Mouse (Mus musculus) forebrain, embryonic 11.5 days (tissue): ENCODE measurements around the gene Tlcd2. TPM values are rescaled to one million over a fixed set of nuclear protein-coding genes. Genes with fewer than 3 reads are reported as not detected.

Source experiments
- ATAC-seq: fragments of 200-750 bp; cut with Nextera tagmentation; replicated peaks from 2 replicates; pipeline ENCODE4 v1.8.0; 2017; ENCODE audit warnings: moderate TSS enrichment; ENCODE audit not compliant: low FRiP score
- DNase-seq: peaks from one replicate; pipeline ENCODE4 v3.0.0-alpha.2; 2017; ENCODE audit warnings: low spot score
- H3K27ac ChIP-seq: fragments of 300-500 bp; sonication (generic); 2 replicates; pipeline ENCODE4 v1.5.1; 2014; ENCODE audit warnings: low read depth, low read length
- H3K27me3 ChIP-seq: fragments of 300-500 bp; sonication (generic); 2 replicates; pipeline ENCODE4 v1.6.1; 2014; ENCODE audit warnings: mild to moderate bottlenecking, low read length, mixed read lengths; ENCODE audit not compliant: control insufficient read depth, insufficient read depth
- H3K36me3 ChIP-seq: fragments of 300-500 bp; sonication (generic); 2 replicates; pipeline ENCODE4 v1.6.1; 2014; ENCODE audit warnings: mild to moderate bottlenecking, low read length, moderate library complexity, mixed read lengths; ENCODE audit not compliant: control insufficient read depth, insufficient read depth
- H3K4me1 ChIP-seq: fragments of 300-500 bp; sonication (generic); replicated peaks from 2 replicates; pipeline ENCODE4 v1.6.1; 2014; ENCODE audit warnings: low read length, mixed read lengths; ENCODE audit not compliant: control insufficient read depth, insufficient read depth
- H3K4me2 ChIP-seq: fragments of 300-500 bp; sonication (generic); 2 replicates; pipeline ENCODE4 v1.6.1; 2014; ENCODE audit warnings: low read depth, mild to moderate bottlenecking, low read length, moderate library complexity, mixed read lengths; ENCODE audit not compliant: severe bottlenecking
- H3K4me3 ChIP-seq: fragments of 300-500 bp; sonication (generic); 2 replicates; pipeline ENCODE4 v1.5.1; 2014; ENCODE audit warnings: low read depth, low read length
- H3K9ac ChIP-seq: fragments of 300-500 bp; sonication (generic); 2 replicates; pipeline ENCODE4 v1.6.1; 2014; ENCODE audit warnings: low read length
- H3K9me3 ChIP-seq: fragments of 300-500 bp; sonication (generic); 2 replicates; pipeline ENCODE4 v1.6.1; 2016; ENCODE audit warnings: low read length, mixed read lengths; ENCODE audit not compliant: control insufficient read depth
- WGBS: fragments of 180-500 bp; shearing (Covaris S2); extraction: QIAGEN DNeasy Blood & Tissue Kit; methylation state at CpG from one replicate; pipeline ENCODE4 v1.1.7; 2014; 5-methylcytosine and 5-hydroxymethylcytosine counted together
- polyA plus RNA-seq: library from polyadenylated mRNA; unstranded; fragments of >200 nt; fragmentation: Nextera tagmentation; extraction: Ambion mirVana; gene quantifications from 2 replicates; pipeline ENCODE4 v1.2.1, GENCODE M21; 2014

The Tlcd2 gene
- polyA plus RNA-seq, 1 experiment from 2014 or later, result 9.5 TPM

- DNase-seq (no peak), ATAC-seq (no peak)
- H3K4me2 ChIP-seq, result no peak overlapping the region
- no peaks in the 10 kb centered on the region for H3K27me3 ChIP-seq
- H3K27ac ChIP-seq, result no peak overlapping the region
- no peaks in the 10 kb centered on the region for H3K9me3 ChIP-seq
- H3K4me3 ChIP-seq, result no peak overlapping the region
- 97% methylated on average over 9 of the region's 9 CpGs for WGBS
- H3K9ac ChIP-seq, result no peak overlapping the region
- no peaks in the 10 kb centered on the region for H3K36me3 ChIP-seq
- H3K4me1 ChIP-seq, result no peaks in the 10 kb centered on the region; the same call in 1 of the 2 replicates
Observed at GRCm38 (mm10) chr11:75424033-75424432, 37.5 kb upstream of the Tlcd2 start.

GRCm38 (mm10) chr11:75424459-75424858 lies 37.1 kb upstream of the Tlcd2 start:
- H3K4me2 ChIP-seq, result no peak overlapping the region
- 93% methylated on average over 3 of the region's 3 CpGs for WGBS
- no peak for ATAC-seq
- no peak overlapping the region for H3K4me3 ChIP-seq
- H3K27me3 ChIP-seq, result no peaks in the 10 kb centered on the region
- no peak overlapping the region for H3K9ac ChIP-seq
- H3K27ac ChIP-seq, result no peak overlapping the region
- H3K36me3 ChIP-seq, result no peaks in the 10 kb centered on the region
- H3K9me3 ChIP-seq, result no peaks in the 10 kb centered on the region
- DNase-seq, result no peak
- H3K4me1 ChIP-seq, result no peaks in the 10 kb centered on the region; the same call in 1 of the 2 replicates

- DNase-seq, result no peak
- Histone ChIP-seq H3K9me3 (peaks cover 1% of the 10 kb centered on the region; the same call in 1 of the 2 replicates), H3K4me1 (no peaks in the 10 kb centered on the region), H3K27ac (no peak overlapping the region), H3K27me3 (no peaks in the 10 kb centered on the region), H3K36me3 (no peaks in the 10 kb centered on the region), H3K4me3 (no peak overlapping the region), H3K4me2 (no peak overlapping the region), H3K9ac (no peak overlapping the region)
- ATAC-seq, result no peak
- 88% methylated on average over 9 of the region's 9 CpGs for WGBS
Observed at GRCm38 (mm10) chr11:75429019-75429705, 32.4 kb upstream of the Tlcd2 start.

- 90% methylated on average over 11 of the region's 11 CpGs for WGBS
- no peak for DNase-seq
Observed at GRCm38 (mm10) chr11:75431307-75431706, 30.2 kb upstream of the Tlcd2 start.

GRCm38 (mm10) chr11:75434138-75434537 lies 27.4 kb upstream of the Tlcd2 start:
- Histone ChIP-seq H3K36me3 (no peaks in the 10 kb centered on the region), H3K4me3 (no peak overlapping the region), H3K9me3 (peaks cover 4% of the 10 kb centered on the region; the same call in 1 of the 2 replicates), H3K4me2 (no peak overlapping the region), H3K27ac (no peak overlapping the region), H3K27me3 (no peaks in the 10 kb centered on the region), H3K4me1 (no peaks in the 10 kb centered on the region), H3K9ac (no peak overlapping the region)
- DNase-seq, result no peak
- WGBS, result 86% methylated on average over 5 of the region's 5 CpGs
- no peak for ATAC-seq

More at GRCm38 (mm10) chr11:75431307-75431706, 30.2 kb upstream of the Tlcd2 start:
- Histone ChIP-seq H3K27ac (no peak overlapping the region), H3K9ac (no peak overlapping the region), H3K27me3 (no peaks in the 10 kb centered on the region), H3K4me1 (no peaks in the 10 kb centered on the region), H3K36me3 (no peaks in the 10 kb centered on the region), H3K4me2 (no peak overlapping the region), H3K4me3 (no peak overlapping the region), H3K9me3 (peaks cover 4% of the 10 kb centered on the region; the same call in 1 of the 2 replicates)
- ATAC-seq, result no peak

GRCm38 (mm10) chr11:75438194-75438593 lies 23.3 kb upstream of the Tlcd2 start:
- DNase-seq (no peak), ATAC-seq (no peak)
- Histone ChIP-seq H3K4me3 (no peak overlapping the region), H3K27ac (no peak overlapping the region), H3K9ac (no peak overlapping the region), H3K4me1 (no peaks in the 10 kb centered on the region), H3K9me3 (peaks cover 4% of the 10 kb centered on the region; the same call in 1 of the 2 replicates), H3K36me3 (no peaks in the 10 kb centered on the region), H3K27me3 (no peaks in the 10 kb centered on the region), H3K4me2 (no peak overlapping the region)
- 88% methylated on average over 13 of the region's 13 CpGs for WGBS

- ATAC-seq, result no peak
- H3K9ac ChIP-seq, result no peak overlapping the region
- no peaks in the 10 kb centered on the region for H3K36me3 ChIP-seq
- H3K4me2 ChIP-seq, result no peak overlapping the region
- peaks cover 2% of the 10 kb centered on the region; the same call in 1 of the 2 replicates for H3K4me1 ChIP-seq
- no peak overlapping the region for H3K27ac ChIP-seq
- H3K9me3 ChIP-seq, result peaks cover 4% of the 10 kb centered on the region; the same call in 1 of the 2 replicates
- WGBS, result 96% methylated on average over 3 of the region's 3 CpGs
- no peak overlapping the region for H3K4me3 ChIP-seq
- no peak for DNase-seq
- H3K27me3 ChIP-seq, result no peaks in the 10 kb centered on the region
Observed at GRCm38 (mm10) chr11:75438804-75439203, 22.7 kb upstream of the Tlcd2 start.

- Histone ChIP-seq H3K4me2 (no peak within 1 kb of the TSS), H3K4me1 (peaks cover 2% of the 10 kb centered on the region; the same call in 1 of the 2 replicates), H3K9ac (no peak within 1 kb of the TSS), H3K36me3 (no peaks in the 10 kb centered on the region), H3K27ac (no peak within 1 kb of the TSS), H3K27me3 (no peaks in the 10 kb centered on the region), H3K9me3 (peaks cover under 1% of the 10 kb centered on the region; the same call in 1 of the 2 replicates), H3K4me3 (no peak within 1 kb of the TSS)
- ATAC-seq (no peak), DNase-seq (no peak)
- 89% methylated on average over 6 of the region's 6 CpGs for WGBS
Observed at GRCm38 (mm10) chr11:75439363-75439762, 22.2 kb upstream of the Tlcd2 start, which contains the start of gene Serpinf2. Serpinf2 (minus strand) TSS chr11:75439591.

- Histone ChIP-seq H3K4me1 (peaks cover 2% of the 10 kb centered on the region; the same call in 1 of the 2 replicates), H3K9me3 (no peaks in the 10 kb centered on the region), H3K36me3 (no peaks in the 10 kb centered on the region), H3K27me3 (no peaks in the 10 kb centered on the region), H3K27ac (no peak overlapping the region), H3K4me3 (no peak overlapping the region), H3K4me2 (no peak overlapping the region), H3K9ac (no peak overlapping the region)
- no peak for ATAC-seq
- no peak for DNase-seq
- WGBS, result 91% methylated on average over 3 of the region's 3 CpGs
Observed at GRCm38 (mm10) chr11:75439951-75440350, 21.6 kb upstream of the Tlcd2 start.
